Mouse (Mus musculus): Measurements from ENCODE around the gene Tmem30a. TPM values are rescaled to one million over a fixed set of nuclear protein-coding genes. Genes with fewer than 3 reads are reported as not detected.

Gene Tmem30a
- polyA plus RNA-seq, 1 experiment from 2014 or later: 31.8 TPM

DNA sequence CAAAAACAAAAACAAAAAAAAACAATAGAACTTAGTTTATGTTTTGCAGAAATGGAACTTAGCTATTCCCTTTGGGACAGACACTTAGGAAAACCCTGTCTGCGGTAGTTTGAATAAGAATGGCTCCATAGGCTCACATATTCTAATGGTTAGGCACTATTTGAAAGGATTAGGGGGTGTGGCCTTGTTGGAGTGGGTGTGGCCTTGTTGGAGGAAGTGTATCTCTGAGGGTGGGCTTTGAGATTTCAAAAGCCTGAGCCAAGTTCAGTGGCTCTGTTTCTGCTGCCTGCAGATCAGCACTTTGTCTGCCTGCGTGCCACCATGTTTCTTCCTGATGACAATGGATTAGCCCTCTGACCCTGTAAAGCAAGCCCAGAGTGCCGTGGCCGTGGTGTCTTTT, 48.3 kb downstream of the Tmem30a start:
- Histone ChIP-seq H3K9me3 (replicated peaks) (no peaks in the 10 kb centered on the region), H3K27ac (no peak overlapping the region), H3K4me1 (replicated peaks) (no peaks in the 10 kb centered on the region), H3K9ac (no peak overlapping the region), H3K4me3 (replicated peaks) (no peak overlapping the region), H3K4me2 (no peak overlapping the region), H3K36me3 (no peaks in the 10 kb centered on the region), H3K27me3 (no peaks in the 10 kb centered on the region)
- DNase-seq: no peak
- ATAC-seq (ENCODE audit: low read depth): no peak
- 48% methylated on average over 4 of the region's 4 CpGs for WGBS (ENCODE audit: insufficient replicate concordance)

DNA sequence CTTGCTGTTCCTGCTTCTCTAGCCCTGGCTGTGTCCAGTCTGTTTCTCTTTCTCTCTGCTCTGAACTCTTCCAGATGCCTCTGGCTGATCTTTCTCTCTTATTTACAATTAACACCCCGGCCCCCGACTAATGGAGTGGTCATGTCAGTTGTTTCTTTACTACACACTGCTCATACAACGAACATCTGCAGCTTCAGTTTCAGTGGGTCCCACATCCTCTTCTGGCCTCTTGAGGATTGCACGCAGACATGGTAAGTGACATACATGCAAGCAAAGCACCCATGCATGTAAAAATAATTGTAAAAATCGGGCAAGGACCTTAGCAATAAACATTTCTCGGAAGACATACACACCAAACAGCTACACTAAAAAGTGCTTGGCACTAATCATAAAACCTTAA, 57.7 kb downstream of the Tmem30a start:
- no peak for ATAC-seq (ENCODE audit: low read depth)
- Histone ChIP-seq H3K4me2 (no peak overlapping the region), H3K9ac (no peak overlapping the region), H3K9me3 (replicated peaks) (no peaks in the 10 kb centered on the region), H3K27ac (no peak overlapping the region), H3K36me3 (no peaks in the 10 kb centered on the region), H3K27me3 (no peaks in the 10 kb centered on the region), H3K4me3 (replicated peaks) (no peak overlapping the region), H3K4me1 (replicated peaks) (no peaks in the 10 kb centered on the region)
- 64% methylated on average over 6 of the region's 6 CpGs for WGBS (ENCODE audit: insufficient replicate concordance)
- no peak for DNase-seq

DNA sequence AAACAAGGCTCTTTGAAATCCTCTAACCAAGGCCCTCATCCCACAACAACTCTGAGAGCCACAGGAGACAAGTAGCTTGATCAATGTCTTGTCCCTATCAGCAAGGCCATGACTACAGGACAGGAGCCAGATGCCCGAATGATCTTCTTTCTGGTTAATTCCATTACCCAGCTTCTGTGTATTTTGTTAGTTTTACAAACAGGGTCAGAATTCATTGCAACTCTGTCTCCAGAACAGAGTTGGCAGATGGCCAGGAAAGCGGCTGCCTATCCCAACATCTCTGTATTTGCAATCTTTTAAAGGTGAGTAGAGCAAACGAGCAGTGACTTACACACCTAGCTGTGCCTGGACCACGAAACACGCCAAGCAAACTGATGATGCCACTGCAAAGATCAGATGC, 63.0 kb downstream of the Tmem30a start:
- Histone ChIP-seq H3K4me2 (no peak overlapping the region), H3K27me3 (no peaks in the 10 kb centered on the region), H3K4me3 (replicated peaks) (no peak overlapping the region), H3K36me3 (no peaks in the 10 kb centered on the region), H3K4me1 (replicated peaks) (no peaks in the 10 kb centered on the region), H3K27ac (no peak overlapping the region), H3K9ac (no peak overlapping the region), H3K9me3 (replicated peaks) (no peaks in the 10 kb centered on the region)
- no peak for DNase-seq
- no peak for ATAC-seq (ENCODE audit: low read depth)
- 66% methylated on average over 5 of the region's 5 CpGs for WGBS (ENCODE audit: insufficient replicate concordance)

DNA sequence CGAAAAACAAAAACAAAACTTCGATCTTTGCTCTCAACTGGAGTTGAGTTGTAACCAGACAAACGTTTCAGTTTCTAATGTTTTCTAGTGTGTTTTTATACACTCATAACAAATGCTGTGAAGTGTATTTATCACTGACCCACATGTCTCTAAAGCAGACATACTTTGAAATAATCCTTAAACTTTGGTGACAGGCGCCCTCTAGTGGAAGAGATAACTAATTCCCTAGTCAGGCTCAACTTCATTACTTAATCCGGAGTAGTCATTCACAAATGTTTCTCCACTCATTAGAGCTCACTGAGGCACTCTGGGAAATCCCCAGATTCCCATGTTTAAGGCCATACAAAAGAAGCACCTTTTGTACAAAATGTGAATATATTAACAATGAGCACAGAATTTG, 70.2 kb downstream of the Tmem30a start:
- no peak for DNase-seq
- Histone ChIP-seq H3K9ac (no peak overlapping the region), H3K9me3 (replicated peaks) (no peaks in the 10 kb centered on the region), H3K4me3 (replicated peaks) (no peak overlapping the region), H3K4me2 (no peak overlapping the region), H3K36me3 (no peaks in the 10 kb centered on the region), H3K4me1 (replicated peaks) (no peaks in the 10 kb centered on the region), H3K27me3 (peaks cover 41% of the 10 kb centered on the region), H3K27ac (no peak overlapping the region)
- 31% methylated on average over 5 of the region's 5 CpGs for WGBS (ENCODE audit: insufficient replicate concordance)
- no peak for ATAC-seq (ENCODE audit: low read depth)

DNA sequence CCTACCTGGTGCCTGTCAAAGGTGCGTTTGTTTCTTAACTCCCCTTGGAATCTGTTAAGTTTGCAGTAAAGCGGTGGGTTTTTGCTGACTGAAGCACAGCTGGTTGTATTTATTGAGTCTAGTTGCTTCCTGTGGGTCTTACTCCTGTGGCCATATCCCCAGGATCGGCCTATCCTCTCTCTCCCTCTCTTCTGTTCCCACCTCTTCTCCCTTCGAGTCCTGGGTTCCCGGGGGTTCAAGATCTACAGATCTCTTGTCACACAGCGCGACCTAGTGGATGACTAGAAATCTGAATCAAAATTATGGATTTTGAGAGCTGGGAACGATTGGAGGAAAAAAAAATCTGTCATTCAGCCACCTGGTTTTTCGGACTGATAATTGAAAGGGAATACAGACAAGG, 72.3 kb downstream of the Tmem30a start:
- no peaks in the 10 kb centered on the region for H3K9me3 ChIP-seq (replicated peaks)
- WGBS (ENCODE audit: insufficient replicate concordance): 8% methylated on average over 9 of the region's 9 CpGs
- no peak overlapping the region for H3K4me3 ChIP-seq (replicated peaks)
- ATAC-seq (ENCODE audit: low read depth) (no peak), DNase-seq (no peak)
- peaks cover 52% of the 10 kb centered on the region for H3K27me3 ChIP-seq
- H3K36me3 ChIP-seq: no peaks in the 10 kb centered on the region
- H3K4me1 ChIP-seq (replicated peaks): no peaks in the 10 kb centered on the region; the same call in 1 of the 2 replicates
- no peak overlapping the region for H3K9ac ChIP-seq
- H3K4me2 ChIP-seq: no peak overlapping the region
- no peak overlapping the region for H3K27ac ChIP-seq

DNA sequence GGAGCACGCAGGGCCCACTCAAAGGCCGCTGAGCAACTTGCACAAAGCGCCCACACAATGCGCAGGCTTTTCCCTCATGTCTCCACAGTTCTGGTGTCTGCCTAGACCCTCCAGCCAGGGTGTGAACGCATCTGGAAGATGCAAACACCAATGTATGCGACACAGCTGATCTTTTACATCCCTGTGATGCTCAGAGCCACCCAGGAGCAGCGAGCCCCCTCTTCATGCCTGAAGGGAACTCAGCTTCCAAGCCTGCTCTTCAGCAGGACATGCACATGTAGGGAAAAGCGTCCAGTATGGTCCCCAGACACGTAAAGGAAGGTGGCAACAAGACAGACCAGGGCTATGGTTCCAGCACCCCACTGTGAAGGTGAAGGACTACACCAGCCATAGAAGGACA, 73.2 kb downstream of the Tmem30a start:
- H3K4me1 ChIP-seq (replicated peaks): no peaks in the 10 kb centered on the region; the same call in 1 of the 2 replicates
- no peak overlapping the region for H3K27ac ChIP-seq
- H3K4me3 ChIP-seq (replicated peaks): no peak overlapping the region
- H3K27me3 ChIP-seq: peaks cover 57% of the 10 kb centered on the region
- no peak for DNase-seq
- H3K9me3 ChIP-seq (replicated peaks): no peaks in the 10 kb centered on the region
- ATAC-seq (ENCODE audit: low read depth): no peak
- WGBS (ENCODE audit: insufficient replicate concordance): 24% methylated on average over 9 of the region's 9 CpGs
- no peak overlapping the region for H3K9ac ChIP-seq
- no peak overlapping the region for H3K4me2 ChIP-seq
- no peaks in the 10 kb centered on the region for H3K36me3 ChIP-seq

DNA sequence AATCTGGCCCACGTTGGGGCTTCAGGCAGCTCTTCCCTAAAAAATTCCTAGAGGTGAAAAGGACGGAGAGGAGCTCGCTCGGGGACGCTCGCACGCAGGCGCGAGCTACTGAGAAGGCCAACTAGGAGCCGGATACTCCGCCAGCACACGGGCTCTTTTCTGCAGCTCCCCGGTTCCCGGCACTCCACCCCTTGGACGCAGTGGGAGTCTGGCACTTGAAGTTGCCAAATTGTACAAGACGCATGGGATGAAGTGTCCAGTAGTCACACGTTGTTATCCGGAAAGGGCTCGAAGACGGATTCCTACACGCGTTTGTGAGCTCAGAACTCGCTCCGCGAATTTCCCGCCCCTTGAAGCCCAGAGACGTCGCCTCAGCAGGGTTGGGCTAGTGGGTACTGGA, 73.9 kb downstream of the Tmem30a start:
- DNase-seq (no peak), ATAC-seq (ENCODE audit: low read depth) (no peak)
- no peak overlapping the region for H3K9ac ChIP-seq
- H3K4me2 ChIP-seq: peak overlapping the region; percentile 57
- H3K27ac ChIP-seq: no peak overlapping the region
- peak overlapping the region; percentile 40 for H3K4me3 ChIP-seq (replicated peaks)
- H3K9me3 ChIP-seq (replicated peaks): no peaks in the 10 kb centered on the region
- H3K36me3 ChIP-seq: no peaks in the 10 kb centered on the region
- H3K27me3 ChIP-seq: peaks cover 57% of the 10 kb centered on the region
- WGBS (ENCODE audit: insufficient replicate concordance): 3% methylated on average over 28 of the region's 28 CpGs
- H3K4me1 ChIP-seq (replicated peaks): no peaks in the 10 kb centered on the region; the same call in 1 of the 2 replicates

Other genes with a start within 250 kb of the Tmem30a start
- 1.1 and 1.2 TPM in 2 replicates for gene Col12a1, start 74.7 kb downstream of the Tmem30a start, polyA plus RNA-seq (2015; fragmentation: Nextera tagmentation; extraction: Ambion mirVana)
- gene Cox7a2, start 33.6 kb downstream of the Tmem30a start, polyA plus RNA-seq (2015; fragmentation: Nextera tagmentation; extraction: Ambion mirVana): 590 and 598 TPM in 2 replicates
- gene Filip1, start 219.3 kb upstream of the Tmem30a start, polyA plus RNA-seq (2015; fragmentation: Nextera tagmentation; extraction: Ambion mirVana): 0.27 and 0.78 TPM in 2 replicates